Mouse (Mus musculus) common myeloid progenitor, adult 5-6 weeks (primary cell): Measurements from ENCODE around the gene Daglb. TPM values are rescaled to one million over a fixed set of nuclear protein-coding genes. Genes with fewer than 3 reads are reported as not detected.
"Not testable (repeated sequence)": the region's sequence is repeated elsewhere in the genome, so short reads cannot be mapped to it uniquely, and the experiment has no call there.

Source experiments
- ATAC-seq: replicated peaks from 2 replicates; pipeline ENCODE4 v1.8.0; 2016; ENCODE audit warnings: low read depth, mild to moderate bottlenecking, moderate TSS enrichment, inconsistent platforms; ENCODE audit not compliant: poor library complexity, severe bottlenecking
- total RNA-seq: library from RNA; stranded (forward); fragments of 200-1000, 187-1606 nt; gene quantifications from 2 replicates; pipeline ENCODE4 v1.2.3, GENCODE M21; 2017

The Daglb gene
- total RNA-seq, 1 experiment from 2014 or later = 7.4 TPM

DNA sequence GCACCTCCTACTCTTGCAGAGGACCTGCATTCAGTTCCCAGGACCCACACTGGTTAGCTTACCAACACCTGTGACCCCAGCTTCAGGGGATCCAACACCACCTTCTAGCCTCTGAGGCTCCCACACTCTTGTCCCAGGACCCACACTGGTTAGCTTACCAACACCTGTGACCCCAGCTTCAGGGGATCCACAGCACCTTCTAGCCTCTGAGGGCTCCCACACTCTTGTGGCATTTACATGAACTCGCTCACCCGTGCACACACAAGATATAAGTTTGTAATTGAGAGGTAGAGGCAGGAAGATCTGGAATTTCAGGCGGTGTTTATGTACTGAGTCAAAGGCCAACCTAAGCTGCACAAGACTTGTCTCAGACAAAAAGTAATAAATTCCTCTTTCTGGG lies 13.5 kb downstream of the Daglb start:
- no peak for ATAC-seq

DNA sequence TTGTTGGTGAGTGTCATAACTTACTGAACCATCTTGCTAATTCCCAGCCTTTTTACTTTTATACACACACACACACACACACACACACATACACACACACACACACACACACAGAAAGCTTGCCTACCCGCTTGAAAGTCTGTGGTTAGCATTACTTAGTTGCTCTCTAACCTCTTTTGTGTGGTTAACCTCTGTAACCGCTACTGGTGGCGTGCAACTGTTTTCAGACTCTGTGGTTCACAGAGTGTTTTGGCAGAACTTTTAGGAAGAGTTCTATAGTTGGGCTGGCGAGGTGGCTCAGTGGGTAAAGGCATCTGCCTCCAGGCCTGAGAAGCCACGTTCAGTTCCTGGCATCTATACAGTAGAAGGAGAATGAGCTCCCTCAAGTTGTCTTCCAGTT lies 20.6 kb downstream of the Daglb start:
- peak; percentile 83 for ATAC-seq

DNA sequence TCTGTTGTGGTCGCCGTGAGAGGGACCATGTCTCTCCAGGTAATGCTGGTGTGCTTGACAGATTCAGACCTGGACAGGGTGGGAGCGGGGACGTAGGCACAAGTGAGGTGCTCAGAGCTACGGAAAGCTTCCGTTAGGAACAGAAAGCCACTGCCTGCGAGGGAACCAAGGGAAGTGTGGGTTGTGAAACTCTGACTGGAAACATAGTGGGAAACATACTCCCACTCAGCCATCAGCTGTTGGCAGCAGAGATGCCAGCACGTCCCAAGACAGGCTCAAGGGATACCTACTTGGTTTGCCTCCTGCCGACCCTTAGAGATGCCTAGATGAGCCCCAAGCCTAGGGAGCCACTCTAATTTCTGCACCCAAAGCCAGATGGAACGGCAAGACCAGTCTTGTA lies 22.8 kb downstream of the Daglb start:
- ATAC-seq = no peak

DNA sequence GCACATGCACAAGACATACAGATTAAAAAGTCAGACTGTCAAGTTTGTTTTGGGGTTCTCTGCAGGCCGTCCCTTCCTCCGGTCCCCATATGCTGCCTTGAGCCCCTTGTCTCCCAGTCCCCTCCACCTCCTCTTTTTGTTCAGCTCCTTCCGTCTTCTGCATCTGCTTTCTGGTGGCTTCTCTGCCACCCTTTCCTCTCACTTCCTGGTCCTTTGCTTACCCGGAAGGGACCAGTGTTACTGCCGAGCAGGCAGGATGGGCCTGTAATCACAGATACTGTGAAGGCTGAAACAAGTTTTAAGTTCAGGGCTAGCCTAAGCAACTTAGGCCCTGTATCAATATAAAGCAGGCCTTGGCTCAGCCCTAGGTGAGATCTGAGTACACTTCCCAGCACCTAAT lies 23.6 kb downstream of the Daglb start:
- ATAC-seq = no peak

DNA sequence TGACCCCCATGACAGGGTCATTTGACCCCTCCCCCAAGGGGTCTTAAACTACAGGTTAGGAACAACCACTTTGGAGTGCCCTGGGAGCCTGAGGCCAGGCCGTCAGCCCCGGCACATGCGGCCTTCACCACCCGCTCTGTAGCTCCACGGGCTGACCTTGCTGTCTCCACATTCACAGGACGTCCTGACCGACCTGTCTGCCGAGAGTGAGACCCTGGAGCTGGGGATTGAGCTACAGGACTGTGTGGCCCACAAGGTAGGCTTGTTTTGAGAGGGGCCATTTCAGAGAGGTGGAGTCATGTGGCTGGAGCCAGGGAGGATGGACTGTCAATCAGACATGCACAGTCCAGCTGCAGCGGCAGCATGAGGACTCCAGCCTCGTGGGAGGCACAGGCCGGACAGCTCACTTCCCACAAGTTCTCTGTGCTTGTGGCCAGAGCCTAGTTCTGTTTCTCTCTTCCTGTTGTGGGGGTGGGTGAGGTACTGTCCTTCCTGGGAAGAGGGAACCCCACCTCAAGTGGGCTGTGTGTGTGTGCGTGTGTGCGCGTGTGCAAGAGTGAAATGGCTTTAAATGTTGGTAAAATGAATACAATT lies 25.5 kb downstream of the Daglb start:
- ATAC-seq = peak; percentile 42

DNA sequence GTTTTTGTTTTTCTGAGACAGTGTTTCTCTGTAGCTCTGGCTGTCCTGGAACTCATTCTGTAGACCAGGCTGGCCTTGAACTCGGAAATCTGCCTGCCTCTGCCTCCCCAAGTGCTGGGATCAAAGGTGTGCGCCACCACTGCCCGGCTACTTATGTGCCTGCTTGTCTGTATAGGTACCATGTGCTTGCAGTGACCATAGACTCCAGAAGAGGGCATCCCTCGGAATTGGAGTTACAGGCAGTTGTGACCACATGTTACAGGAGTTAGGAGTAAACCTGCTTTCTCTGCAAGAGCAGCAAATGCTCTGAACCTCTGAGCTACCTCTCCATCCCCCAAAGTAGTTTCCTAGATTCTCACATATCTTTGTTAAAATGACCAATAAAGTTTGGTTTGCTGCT lies 27.4 kb downstream of the Daglb start:
- ATAC-seq = no peak

DNA sequence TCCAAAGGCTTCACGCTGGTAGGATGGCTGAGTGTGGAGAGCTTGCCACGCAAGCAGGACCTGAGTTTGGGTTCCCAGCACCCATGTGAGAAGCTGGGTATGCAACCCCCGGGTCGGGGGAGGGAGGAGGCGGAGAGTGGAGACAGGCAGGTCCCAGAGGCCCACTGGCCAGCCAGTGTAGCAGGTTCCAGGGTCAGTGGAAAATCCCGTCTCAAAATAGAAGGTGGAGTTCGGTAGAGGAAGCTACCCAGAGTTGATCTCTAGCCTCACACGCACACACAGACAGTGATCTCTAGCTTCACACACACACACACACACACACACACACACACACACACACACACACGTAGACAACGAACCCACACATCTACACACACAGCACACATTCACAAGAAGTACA lies 28.8 kb downstream of the Daglb start:
- ATAC-seq = no peak

DNA sequence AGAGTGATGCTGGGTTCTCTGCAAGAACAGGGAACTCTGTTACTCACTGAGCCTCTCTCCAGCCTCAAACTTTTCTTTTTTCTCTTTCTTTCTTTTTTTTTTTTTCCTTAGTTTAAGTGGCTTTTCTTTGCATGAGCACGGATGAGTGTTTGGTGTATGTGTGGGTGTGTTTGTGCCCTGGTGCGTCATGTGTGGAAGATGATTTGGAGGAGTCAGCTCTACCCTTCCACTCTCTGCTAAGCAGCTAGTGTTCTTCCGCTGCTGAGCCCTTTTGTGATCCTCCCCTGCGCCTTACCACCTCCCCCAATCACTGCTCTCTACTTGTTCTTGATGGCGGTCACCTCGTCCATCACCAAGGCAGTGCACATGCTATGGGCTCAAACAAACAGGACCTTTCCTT lies 31.3 kb downstream of the Daglb start:
- no peak for ATAC-seq

DNA sequence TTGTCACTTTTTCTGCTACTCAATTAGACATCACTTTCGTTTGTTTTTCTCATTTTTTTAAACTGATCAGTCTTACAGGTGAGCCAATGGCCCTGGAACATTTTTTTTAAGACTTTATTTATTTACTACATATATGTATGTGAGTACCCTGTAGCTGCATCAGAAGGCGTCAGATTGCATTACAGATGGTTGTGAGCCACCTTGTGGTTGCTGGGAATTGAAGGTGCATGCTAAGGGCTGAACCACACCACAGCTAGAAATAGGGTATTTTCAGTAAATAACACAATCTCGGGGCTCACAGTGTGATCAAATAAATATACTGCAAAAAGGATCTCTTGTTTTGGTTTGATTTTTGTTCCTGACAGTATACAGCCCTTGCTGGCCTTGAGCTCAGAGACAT lies 33.1 kb downstream of the Daglb start:
- no peak for ATAC-seq

DNA sequence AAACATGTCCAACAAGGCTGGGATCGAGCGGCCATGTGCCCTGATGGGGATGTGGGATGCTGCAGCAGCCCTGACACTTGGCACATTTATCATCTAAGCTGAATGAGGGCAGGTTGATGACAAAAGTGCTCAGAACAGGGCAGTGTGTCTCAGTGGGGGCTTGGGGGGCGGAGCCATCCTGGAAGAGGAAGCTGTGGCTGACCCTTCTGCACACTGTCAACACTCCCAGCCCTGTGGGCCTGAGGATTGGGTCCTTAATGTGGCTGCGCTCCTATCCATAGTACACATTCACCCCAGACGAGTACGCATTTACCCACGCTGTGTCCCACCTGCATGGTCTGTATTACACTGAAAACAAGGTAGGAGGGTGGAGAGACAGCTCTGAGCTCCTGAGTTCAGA lies 34.8 kb downstream of the Daglb start:
- ATAC-seq = peak; percentile 77

DNA sequence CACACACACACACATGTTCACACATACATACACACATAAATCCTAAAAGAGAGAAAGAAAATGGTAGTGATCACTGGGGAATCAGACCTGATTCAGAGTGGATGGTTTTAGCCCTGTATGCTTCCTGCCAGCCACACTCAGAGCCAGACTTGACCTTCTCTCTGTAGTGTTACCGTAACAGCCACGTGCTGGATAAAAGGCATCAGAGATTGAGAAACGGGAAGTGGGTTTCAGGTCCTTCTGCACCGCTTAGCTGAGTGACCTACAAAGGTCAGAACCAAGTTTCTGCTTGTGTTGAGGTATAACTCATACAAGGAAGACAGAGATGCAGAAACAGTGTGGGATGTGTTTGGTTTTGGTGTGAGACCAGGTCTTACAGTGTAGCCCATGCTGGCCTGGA lies 35.3 kb downstream of the Daglb start:
- peak; percentile 46 for ATAC-seq

DNA sequence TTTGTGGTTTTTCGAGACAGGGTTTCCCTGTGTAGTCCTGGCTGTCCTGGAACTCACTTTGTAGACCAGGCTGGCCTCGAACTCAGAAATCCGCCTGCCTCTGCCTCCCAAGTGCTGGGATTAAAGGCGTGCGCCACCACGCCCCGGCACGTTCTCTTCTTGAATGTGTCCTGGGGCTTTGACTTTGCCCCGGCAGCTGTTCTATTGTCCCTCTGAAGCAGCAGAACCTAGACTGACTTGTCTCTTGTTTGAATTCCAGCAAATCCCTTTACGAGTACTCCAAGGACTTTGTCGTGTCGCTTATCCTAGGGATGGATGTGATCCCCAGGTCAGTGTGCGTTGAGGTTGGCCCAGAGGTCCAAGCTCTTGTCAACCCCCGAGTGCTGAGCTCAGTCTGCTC lies 36.3 kb downstream of the Daglb start:
- ATAC-seq = not testable (repeated sequence)

DNA sequence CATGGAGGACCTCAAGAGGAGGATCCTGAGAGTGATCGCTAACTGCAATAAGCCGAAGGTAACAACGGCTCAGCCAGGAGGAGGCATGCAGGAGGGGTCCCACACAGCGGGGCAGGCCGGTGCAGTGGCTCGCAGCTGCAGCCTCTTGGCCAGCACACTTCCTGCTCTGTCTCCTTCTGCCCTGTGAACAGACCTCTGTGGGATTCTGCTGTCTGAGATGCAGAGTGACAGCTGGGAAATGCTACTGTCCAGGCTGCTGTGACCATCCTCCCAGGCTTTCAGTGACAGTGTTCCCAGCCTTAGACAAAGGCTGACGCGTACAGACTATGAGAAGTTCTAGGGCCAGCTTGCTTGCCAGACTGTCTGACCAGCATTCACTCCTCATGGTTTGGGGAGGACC lies 36.8 kb downstream of the Daglb start:
- no peak for ATAC-seq

DNA sequence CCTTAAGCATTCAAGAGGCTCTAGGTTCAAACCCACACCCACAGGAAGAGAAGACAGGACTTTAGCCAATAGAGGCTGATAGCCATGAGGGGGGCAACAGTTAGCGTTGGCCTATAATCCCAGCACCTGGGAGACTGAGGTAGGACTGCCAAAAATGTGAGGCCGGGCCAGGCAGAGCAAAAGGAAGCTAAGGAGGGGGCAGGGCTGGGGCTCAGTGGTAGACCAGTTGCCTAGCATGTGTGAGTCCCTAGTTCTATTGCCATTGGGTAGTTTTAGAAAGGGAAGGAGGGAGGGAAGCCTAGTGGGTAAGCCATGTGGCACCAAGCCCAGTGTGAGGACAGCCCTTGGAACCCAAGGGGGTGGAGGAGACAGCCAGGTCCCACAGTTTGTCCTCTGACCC lies 37.3 kb downstream of the Daglb start:
- no peak for ATAC-seq

DNA sequence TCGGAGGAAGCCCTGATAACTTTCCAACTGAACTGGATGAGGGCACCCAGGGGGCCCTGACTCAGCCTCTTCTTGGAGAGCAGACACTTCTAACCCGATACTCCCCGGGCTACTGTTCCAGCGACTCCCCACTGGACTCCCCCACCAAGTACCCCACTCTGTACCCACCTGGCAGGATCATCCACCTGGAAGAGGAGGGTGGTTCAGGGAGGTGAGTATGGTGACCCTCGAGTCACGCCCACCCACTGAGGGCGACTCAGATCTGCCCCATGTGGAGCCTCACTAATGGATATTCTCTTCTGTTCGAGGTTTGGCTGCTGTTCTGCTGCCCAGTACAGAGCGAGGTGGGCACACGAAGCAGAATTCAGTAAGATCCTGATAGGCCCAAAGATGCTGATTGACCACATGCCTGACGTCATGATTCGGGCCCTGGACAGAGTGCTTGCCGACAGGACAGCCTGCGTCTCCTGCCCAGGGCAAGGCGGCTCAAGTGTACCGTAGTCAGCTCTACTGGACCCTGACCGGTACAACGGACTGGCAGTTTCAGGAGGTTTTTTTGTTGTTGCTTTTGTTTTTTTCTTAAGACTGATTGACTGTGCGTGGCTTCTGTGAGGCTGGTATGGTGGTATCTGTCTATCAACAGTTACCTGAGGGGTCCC lies 38.6 kb downstream of the Daglb start:
- ATAC-seq = no peak

DNA sequence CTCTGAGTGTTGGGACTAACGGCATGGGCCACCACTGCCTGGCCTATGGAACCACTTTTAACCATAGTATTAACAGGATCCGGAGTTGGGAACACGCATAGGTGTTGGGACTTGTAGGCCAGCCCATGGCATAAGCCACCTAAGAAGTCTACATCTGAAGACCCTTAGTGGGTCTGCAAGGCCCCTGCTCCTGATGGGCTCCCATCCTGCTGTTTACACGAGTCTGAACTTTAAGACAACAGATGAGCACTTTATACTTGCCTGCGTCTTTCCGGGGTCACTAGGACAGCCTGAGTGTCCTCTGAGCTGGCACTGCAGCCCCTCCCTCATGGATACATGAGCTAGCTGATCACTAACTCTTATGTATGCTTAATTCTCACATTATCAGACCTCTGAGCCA lies 39.4 kb downstream of the Daglb start:
- no peak for ATAC-seq

DNA sequence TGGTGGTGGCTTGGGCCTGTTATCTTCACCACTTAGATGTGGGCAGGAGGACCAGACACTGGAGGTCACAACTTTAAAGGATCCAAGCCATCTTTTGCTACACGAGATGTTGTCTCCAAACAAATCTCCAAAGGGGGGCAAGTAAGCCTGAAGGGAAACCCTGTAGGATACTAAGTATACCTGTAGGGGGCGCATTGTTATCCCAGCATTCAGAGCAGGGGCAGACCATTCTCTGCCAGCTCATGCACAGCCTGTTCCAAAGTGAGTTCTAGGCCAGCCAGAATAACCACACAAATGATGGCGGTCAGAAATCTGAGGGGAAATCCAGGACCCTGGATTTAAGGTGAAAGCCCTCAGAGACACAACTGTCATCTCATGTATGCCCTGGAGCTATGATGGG lies 40.1 kb downstream of the Daglb start:
- ATAC-seq = peak; percentile 67

DNA sequence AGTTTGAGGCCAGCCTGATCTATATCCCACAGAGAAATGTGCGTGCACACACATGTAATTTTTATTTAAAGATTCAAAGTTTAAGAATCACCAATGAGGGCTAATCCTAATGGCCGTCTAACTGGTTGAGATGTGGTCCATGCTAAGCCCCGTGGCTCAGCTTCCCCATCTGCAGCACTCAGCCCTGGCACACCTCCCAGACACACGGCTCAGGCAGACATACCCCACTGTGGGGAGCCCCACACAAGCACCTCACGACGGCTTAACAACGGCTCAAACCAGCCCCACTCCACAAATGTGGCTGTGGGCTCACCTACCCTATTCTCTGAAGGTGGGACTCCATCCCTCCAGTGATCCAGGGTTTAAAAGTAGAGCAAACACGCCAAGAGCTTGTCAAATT lies 40.7 kb downstream of the Daglb start:
- ATAC-seq = no peak

DNA sequence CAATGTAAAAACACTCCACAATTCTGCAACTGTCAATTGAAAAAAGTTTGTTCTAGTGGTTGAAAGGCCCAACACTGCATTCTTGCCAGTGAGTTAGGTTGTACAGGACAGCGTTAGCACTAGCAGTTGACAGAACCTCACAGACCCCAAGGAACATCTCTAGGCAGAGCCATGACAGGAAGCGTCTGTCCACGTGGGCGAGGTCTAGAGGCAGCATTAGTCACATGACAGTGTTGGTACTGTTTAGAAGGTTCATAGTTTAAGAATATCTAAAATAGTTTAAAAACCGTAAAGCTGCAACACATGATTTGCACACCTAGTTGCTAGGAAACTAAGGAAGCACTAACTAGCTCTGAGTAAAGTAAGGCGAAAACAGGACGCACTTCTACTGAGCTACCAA lies 41.2 kb downstream of the Daglb start:
- ATAC-seq = no peak

DNA sequence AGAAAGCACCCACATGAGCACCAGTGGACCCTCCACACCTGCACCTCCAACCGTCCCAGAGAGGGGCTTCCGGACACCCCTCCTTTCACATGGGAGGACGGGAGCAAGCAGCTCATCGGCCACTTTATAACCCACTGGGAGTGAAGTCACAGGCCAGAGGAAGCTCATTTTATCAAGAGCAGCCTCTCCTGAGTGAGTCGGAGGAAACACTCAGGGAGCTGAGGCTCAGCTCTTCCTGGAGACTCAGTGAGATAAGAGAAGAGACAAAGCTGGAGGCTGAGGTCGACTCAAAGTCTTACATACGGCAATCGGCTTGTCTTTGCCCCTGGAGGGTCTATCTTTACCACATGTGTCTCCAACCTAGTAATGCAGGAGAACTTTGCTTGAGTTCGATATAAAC lies 44.9 kb downstream of the Daglb start:
- peak; percentile 48; the same call in 1 of the 2 replicates for ATAC-seq

DNA sequence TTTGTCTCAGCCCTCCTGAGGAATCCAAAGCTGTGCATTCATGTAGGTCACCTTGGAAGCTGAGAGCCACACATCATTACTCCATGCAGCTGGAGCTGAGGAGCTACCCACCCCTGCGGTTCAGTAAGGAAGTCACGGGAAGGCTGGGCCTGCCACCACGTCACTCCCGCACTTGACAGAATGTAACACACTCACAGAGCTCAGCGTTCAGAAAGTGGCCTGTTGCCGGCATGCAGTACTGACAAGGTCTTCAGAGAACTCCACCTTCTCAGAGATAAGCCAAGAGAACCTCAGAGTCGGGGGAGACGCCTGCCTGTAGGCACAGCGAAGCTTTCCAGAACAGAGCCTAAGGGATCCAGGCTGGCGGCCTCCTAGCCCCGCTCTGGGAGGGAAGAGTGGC lies 45.4 kb downstream of the Daglb start:
- ATAC-seq = peak; percentile 91

DNA sequence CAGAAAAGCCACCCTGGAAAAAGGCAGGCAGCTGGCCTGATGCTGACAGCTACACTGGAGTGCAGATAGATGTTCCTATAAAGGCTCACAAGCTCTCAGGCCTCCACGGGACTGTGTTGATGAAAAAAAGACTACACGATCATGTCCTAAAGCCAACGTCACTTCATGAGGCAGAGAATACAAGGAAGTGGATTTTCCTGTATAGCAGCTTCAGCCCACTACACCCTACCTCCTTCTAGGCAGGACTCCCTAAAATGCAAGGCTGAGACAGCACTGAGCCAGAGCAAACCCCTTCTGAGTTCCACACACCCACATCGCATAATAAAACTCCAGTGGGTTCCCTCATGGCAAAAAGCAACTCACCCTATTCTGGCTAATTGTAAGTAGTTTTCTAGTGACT lies 47.2 kb downstream of the Daglb start:
- no peak for ATAC-seq
